Mouse (Mus musculus) neural tube, embryonic 11.5 days (tissue): ENCODE results near the gene Adcyap1r1. TPM values are rescaled to one million over a fixed set of nuclear protein-coding genes. Genes with fewer than 3 reads are reported as not detected.

Experiments
- ATAC-seq: fragments of 200-750 bp; cut with Nextera tagmentation; 2 replicates; pipeline ENCODE4 v1.8.0; 2017; ENCODE audit warnings: moderate number of reproducible peaks, mild to moderate bottlenecking, moderate TSS enrichment, moderate library complexity; ENCODE audit not compliant: insufficient read depth, low FRiP score, low TSS enrichment
- DNase-seq: peaks from one replicate; pipeline ENCODE4 v3.0.0-alpha.2; 2015; ENCODE audit warnings: low spot score
- H3K27ac ChIP-seq: fragments of 300-500 bp; sonication (generic); 2 replicates; pipeline ENCODE4 v1.5.1; 2014; ENCODE audit warnings: low read depth, mild to moderate bottlenecking, low read length
- H3K27me3 ChIP-seq: fragments of 300-500 bp; sonication (generic); 2 replicates; pipeline ENCODE4 v1.6.1; 2014; ENCODE audit warnings: mild to moderate bottlenecking, low read length, mixed read lengths; ENCODE audit not compliant: control insufficient read depth, insufficient read depth
- H3K36me3 ChIP-seq: fragments of 300-500 bp; sonication (generic); 2 replicates; pipeline ENCODE4 v1.6.1; 2014; ENCODE audit warnings: mild to moderate bottlenecking, low read length, moderate library complexity, mixed read lengths; ENCODE audit not compliant: control insufficient read depth, insufficient read depth
- H3K4me1 ChIP-seq: fragments of 300-500 bp; sonication (generic); 2 replicates; pipeline ENCODE4 v1.6.1; 2014; ENCODE audit warnings: low read length, mixed read lengths; ENCODE audit not compliant: control insufficient read depth, insufficient read depth
- H3K4me2 ChIP-seq: fragments of 300-500 bp; sonication (generic); 2 replicates; pipeline ENCODE4 v1.6.1; 2014; ENCODE audit warnings: low read depth, mild to moderate bottlenecking, moderate library complexity
- H3K4me3 ChIP-seq: fragments of 300-500 bp; sonication (generic); 2 replicates; pipeline ENCODE4 v1.5.1; 2014; ENCODE audit warnings: low read depth, low read length
- H3K9ac ChIP-seq: fragments of 300-500 bp; sonication (generic); 2 replicates; pipeline ENCODE4 v1.6.1; 2014; ENCODE audit warnings: mild to moderate bottlenecking, low read length
- H3K9me3 ChIP-seq: fragments of 300-500 bp; sonication (generic); 2 replicates; pipeline ENCODE4 v1.6.1; 2016; ENCODE audit warnings: low read length; ENCODE audit not compliant: control insufficient read depth
- WGBS: fragments of 180-500 bp; shearing (Covaris S2); extraction: QIAGEN DNeasy Blood & Tissue Kit; methylation state at CpG from one replicate; pipeline ENCODE4 v1.1.7; 2014; 5-methylcytosine and 5-hydroxymethylcytosine counted together
- polyA plus RNA-seq: library from polyadenylated mRNA; unstranded; fragments of >200 nt; fragmentation: Nextera tagmentation; extraction: Ambion mirVana; gene quantifications from 2 replicates; pipeline ENCODE4 v1.2.1, GENCODE M21; 2014

The Adcyap1r1 gene
- polyA plus RNA-seq, 1 experiment from 2014 or later, result 18.1 TPM

GRCm38 (mm10) chr6:55472381-55472780 is 20.6 kb downstream of the Adcyap1r1 start:
- ATAC-seq, result no peak

GRCm38 (mm10) chr6:55480988-55481387 is 29.2 kb downstream of the Adcyap1r1 start:
- H3K36me3 ChIP-seq, result no peaks in the 10 kb centered on the region
- H3K9me3 ChIP-seq, result no peaks in the 10 kb centered on the region
- ATAC-seq (no peak), DNase-seq (no peak)
- H3K27me3 ChIP-seq, result no peaks in the 10 kb centered on the region
- 0 out of 2 replicates have a peak, but pooled peaks cover 7% of the 10 kb centered on the region for H3K4me1 ChIP-seq
- H3K4me3 ChIP-seq, result no peak overlapping the region
- H3K4me2 ChIP-seq, result no peak overlapping the region
- no peak overlapping the region for H3K9ac ChIP-seq
- no peak overlapping the region for H3K27ac ChIP-seq
- WGBS, result 89% methylated on average over 1 of the region's 1 CpGs

More at GRCm38 (mm10) chr6:55472381-55472780, 20.6 kb downstream of the Adcyap1r1 start:
- Histone ChIP-seq H3K36me3 (no peaks in the 10 kb centered on the region), H3K4me3 (no peak overlapping the region), H3K27me3 (no peaks in the 10 kb centered on the region), H3K9ac (no peak overlapping the region), H3K4me1 (peaks cover 4% of the 10 kb centered on the region; the same call in 1 of the 2 replicates), H3K27ac (no peak overlapping the region), H3K9me3 (no peaks in the 10 kb centered on the region), H3K4me2 (no peak overlapping the region)
- 87% methylated on average over 2 of the region's 2 CpGs for WGBS
- DNase-seq, result no peak

- 90% methylated on average over 1 of the region's 1 CpGs for WGBS
- no peaks in the 10 kb centered on the region for H3K36me3 ChIP-seq
- no peak overlapping the region for H3K9ac ChIP-seq
- no peak overlapping the region for H3K4me3 ChIP-seq
- H3K27ac ChIP-seq, result no peak overlapping the region
- no peak for ATAC-seq
- H3K9me3 ChIP-seq, result no peaks in the 10 kb centered on the region
- H3K4me2 ChIP-seq, result no peak overlapping the region
- no peaks in the 10 kb centered on the region for H3K27me3 ChIP-seq
- 0 out of 2 replicates have a peak, but pooled peaks cover 7% of the 10 kb centered on the region for H3K4me1 ChIP-seq
- DNase-seq, result no peak
Measured at GRCm38 (mm10) chr6:55482471-55482870, 30.7 kb downstream of the Adcyap1r1 start.

- Histone ChIP-seq H3K4me1 (0 out of 2 replicates have a peak, but pooled peaks cover 7% of the 10 kb centered on the region), H3K36me3 (no peaks in the 10 kb centered on the region), H3K27ac (no peak overlapping the region)
Measured at GRCm38 (mm10) chr6:55483360-55483759, 31.6 kb downstream of the Adcyap1r1 start.

GRCm38 (mm10) chr6:55484224-55484623 is 32.4 kb downstream of the Adcyap1r1 start:
- H3K9ac ChIP-seq, result no peak overlapping the region; the same call in 1 of the 2 replicates
- no peak overlapping the region for H3K4me3 ChIP-seq
- no peaks in the 10 kb centered on the region for H3K9me3 ChIP-seq
- no peaks in the 10 kb centered on the region for H3K27me3 ChIP-seq
- H3K4me2 ChIP-seq, result no peak overlapping the region
- ATAC-seq (peak; percentile 87), DNase-seq (peak; percentile 49)
- 41% methylated on average over 4 of the region's 4 CpGs for WGBS
- peak overlapping the region; percentile 56; the same call in 1 of the 2 replicates for H3K27ac ChIP-seq
- 0 out of 2 replicates have a peak, but pooled peaks cover 7% of the 10 kb centered on the region for H3K4me1 ChIP-seq
- H3K36me3 ChIP-seq, result no peaks in the 10 kb centered on the region

More at GRCm38 (mm10) chr6:55483360-55483759, 31.6 kb downstream of the Adcyap1r1 start:
- ATAC-seq (no peak), DNase-seq (no peak)
- Histone ChIP-seq H3K9ac (no peak overlapping the region), H3K4me3 (no peak overlapping the region), H3K27me3 (no peaks in the 10 kb centered on the region), H3K4me2 (no peak overlapping the region), H3K9me3 (no peaks in the 10 kb centered on the region)
- WGBS, result 85% methylated on average over 7 of the region's 7 CpGs

- no peak overlapping the region for H3K27ac ChIP-seq
- 0 out of 2 replicates have a peak, but pooled peaks cover 7% of the 10 kb centered on the region for H3K4me1 ChIP-seq
- no peaks in the 10 kb centered on the region for H3K27me3 ChIP-seq
- DNase-seq (peak; percentile 37), ATAC-seq (no peak)
- no peak overlapping the region for H3K4me2 ChIP-seq
- no peak overlapping the region for H3K4me3 ChIP-seq
- H3K9me3 ChIP-seq, result no peaks in the 10 kb centered on the region
- H3K36me3 ChIP-seq, result no peaks in the 10 kb centered on the region
- WGBS, result 65% methylated on average over 4 of the region's 4 CpGs
- H3K9ac ChIP-seq, result no peak overlapping the region
Measured at GRCm38 (mm10) chr6:55485216-55485615, 33.4 kb downstream of the Adcyap1r1 start.

- Histone ChIP-seq H3K9me3 (no peaks in the 10 kb centered on the region), H3K9ac (no peak overlapping the region), H3K27me3 (no peaks in the 10 kb centered on the region), H3K27ac (no peak overlapping the region), H3K4me3 (no peak overlapping the region), H3K36me3 (no peaks in the 10 kb centered on the region), H3K4me2 (no peak overlapping the region), H3K4me1 (0 out of 2 replicates have a peak, but pooled peaks cover 7% of the 10 kb centered on the region)
- ATAC-seq (no peak), DNase-seq (no peak)
- 75% methylated on average over 6 of the region's 6 CpGs for WGBS
Measured at GRCm38 (mm10) chr6:55487726-55488125, 35.9 kb downstream of the Adcyap1r1 start.

GRCm38 (mm10) chr6:55496201-55496600 is 44.4 kb downstream of the Adcyap1r1 start:
- no peaks in the 10 kb centered on the region for H3K36me3 ChIP-seq
- no peaks in the 10 kb centered on the region for H3K9me3 ChIP-seq
- ATAC-seq (no peak), DNase-seq (no peak)
- no peak overlapping the region for H3K4me3 ChIP-seq
- no peak overlapping the region for H3K27ac ChIP-seq
- no peak overlapping the region for H3K9ac ChIP-seq
- H3K4me2 ChIP-seq, result no peak overlapping the region
- WGBS, result 93% methylated on average over 4 of the region's 4 CpGs
- H3K27me3 ChIP-seq, result no peaks in the 10 kb centered on the region
- no peaks in the 10 kb centered on the region for H3K4me1 ChIP-seq

GRCm38 (mm10) chr6:55498753-55499152 is 47.0 kb downstream of the Adcyap1r1 start:
- Histone ChIP-seq H3K4me3 (no peak overlapping the region), H3K9me3 (no peaks in the 10 kb centered on the region), H3K27ac (no peak overlapping the region), H3K4me2 (no peak overlapping the region), H3K4me1 (no peaks in the 10 kb centered on the region), H3K36me3 (no peaks in the 10 kb centered on the region), H3K9ac (no peak overlapping the region), H3K27me3 (no peaks in the 10 kb centered on the region)
- ATAC-seq, result no peak
- no peak for DNase-seq
